Mouse (Mus musculus) ES-E14 (cell line): ENCODE measurements around the gene Pcx. TPM values are rescaled to one million over a fixed set of nuclear protein-coding genes. Genes with fewer than 3 reads are reported as not detected.

ENCODE experiments used
- DNase-seq: peaks from one replicate; pipeline ENCODE4 v3.0.0-alpha.2; 2013; ENCODE audit warnings: low read depth, low spot score
- H3K27ac ChIP-seq: 2 replicates; pipeline ENCODE4 v1.5.1; 2012; ENCODE audit warnings: low read depth, mild to moderate bottlenecking, low read length, moderate library complexity, mixed read lengths; ENCODE audit not compliant: poor library complexity, insufficient read depth, severe bottlenecking
- H3K36me3 ChIP-seq: 2 replicates; pipeline ENCODE4 v1.6.1; 2012; ENCODE audit warnings: mild to moderate bottlenecking, low read length, moderate library complexity, mixed read lengths; ENCODE audit not compliant: control insufficient read depth, poor library complexity, insufficient read depth, severe bottlenecking
- H3K4me1 ChIP-seq, 2 experiments: fragments of 150-350 bp in 1 of 2; sonication (generic) in 1 of 2; 2 replicates each; pipeline ENCODE4 v1.6.1; 2012; ENCODE audit warnings: low read length in 2 of 2, mild to moderate bottlenecking in 1 of 2, mixed read lengths in 1 of 2; ENCODE audit not compliant: control insufficient read depth in 2 of 2, insufficient read depth in 2 of 2, poor library complexity in 1 of 2
- H3K4me3 ChIP-seq, 2 experiments: fragments of 150-350 bp in 1 of 2; sonication (generic) in 1 of 2; 2 replicates each; pipeline ENCODE4 v1.5.1; 2012; ENCODE audit warnings: low read length in 2 of 2, low read depth in 1 of 2, mild to moderate bottlenecking in 1 of 2, mixed read lengths in 1 of 2; ENCODE audit not compliant: insufficient read depth in 1 of 2, poor library complexity in 1 of 2, severe bottlenecking in 1 of 2
- H3K9ac ChIP-seq: 2 replicates; pipeline ENCODE4 v1.6.1; 2012; ENCODE audit warnings: low read depth, mild to moderate bottlenecking, low read length, mixed read lengths; ENCODE audit not compliant: poor library complexity, insufficient read depth, severe bottlenecking
- H3K9me3 ChIP-seq: fragments of 150-350 bp; sonication (generic); 2 replicates; pipeline ENCODE4 v1.6.1; 2012; ENCODE audit warnings: low read depth, mild to moderate bottlenecking, low read length; ENCODE audit not compliant: control insufficient read depth, insufficient read depth
- CHD2 ChIP-seq: IDR thresholded peaks from 2 replicates; pipeline ENCODE4 v1.6.1; 2014; ENCODE audit warnings: mild to moderate bottlenecking, low read depth, low read length, inconsistent platforms
- HCFC1 ChIP-seq: IDR thresholded peaks from 2 replicates; pipeline ENCODE4 v1.6.1; 2012; ENCODE audit warnings: low read length, inconsistent platforms, borderline replicate concordance; ENCODE audit not compliant: insufficient read depth
- MAFK ChIP-seq: IDR thresholded peaks from 2 replicates; pipeline ENCODE4 v1.6.1; 2014; ENCODE audit warnings: mild to moderate bottlenecking, low read depth, low read length, inconsistent platforms; ENCODE audit not compliant: insufficient read depth
- ZC3H11A ChIP-seq: IDR thresholded peaks from 2 replicates; pipeline ENCODE4 v1.6.1; 2012; ENCODE audit warnings: low read depth, mild to moderate bottlenecking, inconsistent platforms, low read length, borderline replicate concordance
- ZNF384 ChIP-seq: IDR thresholded peaks from 2 replicates; pipeline ENCODE4 v1.6.1; 2012; ENCODE audit warnings: low read depth, low read length, inconsistent platforms
- in situ Hi-C, 2 experiments: fragments of 600-800 bp; cut with MboI; formaldehyde crosslinking; loops; one replicate each; pipeline ENCODE4 v1.15.1; 2025; ENCODE audit warnings: low sequenced_read_pairs in 2 of 2, inconsistent platforms in 1 of 2; ENCODE audit not compliant: unreplicated experiment in 2 of 2
- total RNA-seq: library from RNA; depleted of rRNA; stranded (reverse); fragments of 300-350 nt; gene quantifications from 2 replicates; pipeline ENCODE4 v1.2.3, GENCODE M21; 2012

Pcx gene
- total RNA-seq, 1 experiment: 35.6 TPM

DNA sequence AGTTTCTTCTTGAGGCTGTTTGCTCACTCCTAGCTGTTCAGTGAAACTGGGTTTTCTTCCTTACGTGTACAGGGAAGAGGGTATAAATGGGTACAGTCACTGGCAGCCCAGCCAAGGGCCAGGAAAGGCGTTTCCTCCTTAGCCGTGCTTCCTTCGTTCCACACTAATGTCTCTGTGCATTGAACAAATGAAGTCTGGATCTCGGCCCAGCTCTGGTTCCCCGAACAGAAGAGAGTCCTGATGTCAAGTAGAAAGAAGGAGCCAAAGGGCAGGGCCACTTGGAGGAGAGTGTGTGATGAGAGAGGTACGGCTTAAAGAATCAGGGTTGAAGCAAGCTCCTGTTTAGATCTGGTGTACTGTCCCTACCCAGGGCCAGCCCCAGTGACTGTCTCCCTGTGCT lies 44.8 kb downstream of the Pcx start:
- Histone ChIP-seq H3K9ac (no peak overlapping the region), H3K4me3 (no peak overlapping the region), H3K9me3 (no peaks in the 10 kb centered on the region), H3K36me3 (no peaks in the 10 kb centered on the region), H3K27ac (no peak overlapping the region), H3K4me1 (peaks cover 0 to 4% of the 10 kb centered on the region in 2 experiments; a peak in 1 of 4 replicates)
- no peak for DNase-seq
- in situ Hi-C loops: no loop called here
- TF ChIP-seq CHD2 (no peak), MAFK (no peak), ZNF384 (no peak), HCFC1 (no peak), ZC3H11A (no peak)

DNA sequence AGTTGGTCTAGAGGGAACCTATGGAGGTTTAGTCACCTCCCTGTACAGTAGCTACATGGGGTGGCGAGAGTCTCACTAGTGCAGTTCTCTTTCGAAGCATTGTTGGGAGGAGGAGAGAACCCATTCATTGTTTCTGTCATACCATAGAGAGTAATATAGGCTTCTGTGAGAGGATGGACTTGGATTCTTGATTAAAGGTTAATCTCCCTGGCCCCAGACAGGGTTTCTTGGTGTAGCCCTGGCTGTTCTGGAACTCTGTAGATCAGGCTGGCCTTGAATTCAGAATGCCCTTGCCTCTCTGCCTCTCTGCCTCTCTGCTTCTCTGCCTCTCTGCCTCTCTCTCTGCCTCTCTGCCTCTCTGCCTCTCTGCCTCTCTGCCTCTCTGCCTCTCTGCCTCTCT lies 46.5 kb downstream of the Pcx start:
- Histone ChIP-seq H3K27ac (no peak overlapping the region), H3K4me1 (peaks cover 0 to 4% of the 10 kb centered on the region in 2 experiments; a peak in 1 of 4 replicates)

DNA sequence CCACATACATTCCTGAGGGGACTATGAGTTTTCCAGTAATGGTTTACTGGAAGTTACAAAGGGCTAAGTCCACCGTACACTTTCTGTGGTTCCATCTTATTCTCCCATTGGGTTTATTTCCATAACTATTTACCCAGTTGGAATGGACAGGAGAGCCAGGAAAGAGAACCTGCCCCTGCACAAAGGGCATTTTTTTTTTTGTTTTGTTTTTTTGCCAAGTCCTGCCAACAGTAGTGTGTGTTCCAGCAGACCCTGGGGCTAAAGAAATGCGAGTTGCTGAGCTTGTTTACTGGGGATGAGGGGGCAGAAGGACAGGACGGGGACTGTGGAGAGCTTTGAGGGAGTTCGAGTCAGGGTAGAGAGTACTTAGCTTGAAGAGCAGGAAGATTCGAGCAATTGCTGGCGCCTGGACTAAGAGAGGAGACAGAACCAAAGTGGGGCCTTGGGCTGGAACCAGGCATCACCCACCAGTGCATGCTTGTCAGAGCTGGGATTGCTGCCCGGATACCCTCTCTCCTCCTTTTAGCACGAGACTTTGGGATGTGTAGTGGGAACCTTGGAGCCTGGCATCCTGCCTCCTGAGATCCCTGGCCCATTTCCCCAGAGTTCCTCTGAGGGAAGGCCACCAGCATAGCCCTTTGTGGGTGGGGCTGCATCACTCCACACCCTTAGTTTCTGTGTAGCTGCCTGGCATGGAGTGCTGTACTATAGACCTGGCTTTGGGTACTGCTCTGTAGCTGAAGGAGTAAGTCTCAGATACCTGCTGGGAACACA lies 47.7 kb downstream of the Pcx start:
- no peaks in the 10 kb centered on the region for H3K9me3 ChIP-seq
- no peak overlapping the region for H3K4me3 ChIP-seq
- H3K9ac ChIP-seq: no peak overlapping the region
- in situ Hi-C loops: no loop called here
- DNase-seq: no peak
- peaks cover 0 to 4% of the 10 kb centered on the region in 2 experiments; a peak in 1 of 4 replicates for H3K4me1 ChIP-seq
- H3K27ac ChIP-seq: no peak overlapping the region; the same call in 1 of the 2 replicates
- no peaks in the 10 kb centered on the region for H3K36me3 ChIP-seq
- TF ChIP-seq ZNF384 (no peak), ZC3H11A (no peak), CHD2 (no peak), HCFC1 (no peak), MAFK (no peak)

More for the DNA sequence above, 46.5 kb downstream of the Pcx start:
- H3K9ac ChIP-seq: no peak overlapping the region
- TF ChIP-seq ZC3H11A (no peak), HCFC1 (no peak), CHD2 (no peak), ZNF384 (no peak), MAFK (no peak)
- H3K36me3 ChIP-seq: no peaks in the 10 kb centered on the region
- in situ Hi-C loops: no loop called here
- DNase-seq: no peak
- no peaks in the 10 kb centered on the region for H3K9me3 ChIP-seq
- H3K4me3 ChIP-seq: no peak overlapping the region

DNA sequence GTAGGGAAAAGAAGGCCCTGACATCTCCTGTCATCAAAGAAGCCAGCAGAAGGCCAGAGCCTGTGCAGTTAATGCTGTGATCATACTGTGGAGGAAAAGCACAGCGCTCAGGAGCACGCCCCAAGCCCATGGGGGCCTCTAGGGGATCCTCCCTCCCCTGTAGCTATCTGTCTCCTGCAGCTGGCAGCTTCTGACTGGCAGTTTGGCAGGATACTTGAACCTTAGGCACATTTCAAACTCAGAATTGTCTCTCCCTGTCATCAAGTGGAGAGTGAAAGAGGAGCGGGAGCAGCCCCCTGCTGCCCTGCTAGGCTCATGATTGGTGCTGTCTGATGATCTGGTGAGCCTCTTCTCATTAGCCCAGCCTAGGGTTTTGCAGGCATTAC lies 48.3 kb downstream of the Pcx start:
- no peaks in the 10 kb centered on the region for H3K36me3 ChIP-seq
- no peak for DNase-seq
- H3K9ac ChIP-seq: no peak overlapping the region
- in situ Hi-C loops: no loop called here
- no peak overlapping the region for H3K27ac ChIP-seq
- no peaks in the 10 kb centered on the region for H3K9me3 ChIP-seq
- peaks cover 0 to 4% of the 10 kb centered on the region in 2 experiments; a peak in 1 of 4 replicates for H3K4me1 ChIP-seq
- no peak for TF ChIP-seq MAFK
- TF ChIP-seq CHD2: no peak
- TF ChIP-seq ZC3H11A: no peak
- TF ChIP-seq HCFC1: no peak
- TF ChIP-seq ZNF384: no peak
- H3K4me3 ChIP-seq: no peak overlapping the region
